Mouse (Mus musculus): ENCODE results near the gene Bach2.

The Bach2 gene

GRCm38 (mm10) chr4:32486654-32487398 is 248.2 kb downstream of the Bach2 start:
- no peak for DNase-seq (ENCODE audit: low spot score in 2 of 2)

GRCm38 (mm10) chr4:32489186-32489585 is 250.6 kb downstream of the Bach2 start:
- DNase-seq (ENCODE audit: low spot score in 2 of 2), result no peak

- DNase-seq (ENCODE audit: low spot score in 2 of 2), result no peak
Observed at GRCm38 (mm10) chr4:32491176-32491575, 252.6 kb downstream of the Bach2 start.

- DNase-seq (ENCODE audit: low spot score in 2 of 2), result no peak
Observed at GRCm38 (mm10) chr4:32492834-32493233, 254.2 kb downstream of the Bach2 start.

- no peak for DNase-seq (ENCODE audit: low spot score in 2 of 2)
Observed at GRCm38 (mm10) chr4:32501780-32502179, 263.2 kb downstream of the Bach2 start.

GRCm38 (mm10) chr4:32502181-32502580 is 263.6 kb downstream of the Bach2 start:
- no peak for DNase-seq (ENCODE audit: low spot score in 2 of 2)

GRCm38 (mm10) chr4:32504236-32504635 is 265.6 kb downstream of the Bach2 start:
- no peak for DNase-seq (ENCODE audit: low spot score in 2 of 2)

- no peak for DNase-seq (ENCODE audit: low spot score in 2 of 2)
Observed at GRCm38 (mm10) chr4:32506306-32506808, 267.8 kb downstream of the Bach2 start.

GRCm38 (mm10) chr4:32507041-32507440 is 268.4 kb downstream of the Bach2 start:
- DNase-seq (ENCODE audit: low spot score in 2 of 2), result no peak

GRCm38 (mm10) chr4:32508572-32508971 is 270.0 kb downstream of the Bach2 start:
- no peak for DNase-seq (ENCODE audit: low spot score in 2 of 2)

GRCm38 (mm10) chr4:32508996-32509395 is 270.4 kb downstream of the Bach2 start:
- no peak for DNase-seq (ENCODE audit: low spot score in 2 of 2)

GRCm38 (mm10) chr4:32509832-32510612 is 271.4 kb downstream of the Bach2 start:
- DNase-seq (ENCODE audit: low spot score in 2 of 2), result no peak

GRCm38 (mm10) chr4:32510940-32511339 is 272.3 kb downstream of the Bach2 start:
- DNase-seq (ENCODE audit: low spot score in 2 of 2), result no peak

GRCm38 (mm10) chr4:32516126-32516525 is 277.5 kb downstream of the Bach2 start:
- DNase-seq (ENCODE audit: low spot score in 2 of 2), result no peak

- no peak for DNase-seq (ENCODE audit: low spot score in 2 of 2)
Observed at GRCm38 (mm10) chr4:32518842-32519578, 280.4 kb downstream of the Bach2 start.

GRCm38 (mm10) chr4:32520628-32521360 is 282.2 kb downstream of the Bach2 start:
- no peak for DNase-seq (ENCODE audit: low spot score in 2 of 2)

- DNase-seq (ENCODE audit: low spot score in 2 of 2), result no peak
Observed at GRCm38 (mm10) chr4:32521361-32521740, 282.7 kb downstream of the Bach2 start.

GRCm38 (mm10) chr4:32522013-32522412 is 283.4 kb downstream of the Bach2 start:
- DNase-seq (ENCODE audit: low spot score in 2 of 2), result no peak

GRCm38 (mm10) chr4:32524282-32524681 is 285.7 kb downstream of the Bach2 start:
- no peak for DNase-seq (ENCODE audit: low spot score in 2 of 2)

- no peak for DNase-seq (ENCODE audit: low spot score in 2 of 2)
Observed at GRCm38 (mm10) chr4:32525000-32525399, 286.4 kb downstream of the Bach2 start.

- DNase-seq (ENCODE audit: low spot score in 2 of 2), result no peak
Observed at GRCm38 (mm10) chr4:32526228-32526836, 287.7 kb downstream of the Bach2 start.
